Mouse (Mus musculus): ENCODE measurements around the gene Ptpra.

The Ptpra gene

DNA sequence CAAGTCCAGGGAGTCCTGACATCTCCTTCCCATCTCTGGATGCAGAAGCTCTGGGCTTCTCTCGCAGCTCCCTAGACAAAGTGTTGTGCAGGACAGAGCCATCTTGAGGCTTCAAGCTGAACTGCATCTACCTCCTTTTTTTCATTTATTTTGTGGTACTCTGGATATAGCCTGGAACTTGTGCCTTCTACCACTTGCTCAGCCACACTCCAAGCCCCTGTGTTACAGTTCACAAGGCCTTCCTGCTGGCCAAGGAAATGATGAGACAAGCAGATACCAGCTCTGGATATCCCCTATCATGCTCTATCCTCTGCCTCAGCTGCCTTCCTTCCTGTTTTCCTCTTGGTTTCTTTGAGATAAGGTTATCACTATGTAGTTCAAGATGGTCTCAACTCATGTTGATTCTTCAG is 147.5 kb downstream of the Ptpra start:
- DNase-seq (ENCODE audit: low spot score in 2 of 2) = no peak

DNA sequence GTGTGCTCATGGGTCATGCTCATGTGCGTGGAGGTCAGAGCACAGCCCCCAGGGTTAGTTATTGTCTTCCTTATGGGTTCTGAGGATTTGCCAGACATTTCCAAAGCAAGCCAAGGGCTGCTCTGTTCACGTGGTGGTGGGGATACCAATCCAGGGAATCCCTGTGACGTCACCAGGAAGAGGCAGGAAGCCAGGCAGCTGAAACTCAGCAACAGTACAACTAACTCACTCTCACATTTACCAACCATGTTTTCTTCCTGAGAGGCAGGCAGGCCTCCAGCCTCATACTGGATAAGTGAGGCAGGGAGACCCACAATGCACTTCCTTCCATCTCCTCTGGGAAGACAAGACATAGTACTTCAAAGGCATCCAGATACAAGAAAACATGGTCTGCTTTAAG is 148.3 kb downstream of the Ptpra start:
- DNase-seq (ENCODE audit: low spot score in 2 of 2) = no peak

DNA sequence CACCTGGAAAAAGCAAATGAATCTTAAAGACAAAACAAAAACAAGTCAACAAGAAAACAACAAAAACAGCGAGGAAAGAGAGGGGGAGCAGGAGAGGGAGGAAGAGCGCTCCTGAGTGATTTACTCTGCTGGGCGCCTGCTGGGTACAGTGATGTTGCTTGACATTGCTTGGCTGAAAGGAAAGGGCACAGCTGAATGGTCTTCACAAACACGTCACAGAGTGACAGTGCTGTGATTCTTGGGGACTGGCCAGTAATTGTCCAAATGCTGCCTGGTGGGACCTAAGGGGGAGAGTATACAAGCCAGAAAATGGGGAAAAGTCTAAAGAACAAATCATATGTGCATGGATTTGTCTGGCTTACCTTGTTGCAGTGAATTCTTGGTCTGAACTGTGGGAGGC is 152.1 kb downstream of the Ptpra start:
- DNase-seq (ENCODE audit: low spot score in 2 of 2) = no peak

Data from frontal cortex, postnatal 10 days (tissue).